In genomic region chr16:74723217-74723616, GRCm38 (mm10) we compare ENCODE assay signal across 16 mouse cellular contexts.
"Had no signal": no experiment of that assay in that cellular context is flagged by ENCODE, and none has a peak within 500 bp of the region (broad histone marks: within the 10 kb centered on the region; RNA-seq: fewer than 3 reads in every experiment).

No protein-coding gene starts in this region.

- H3K9ac ChIP-seq: neural tube, embryonic 12.5 days; neural tube, embryonic 13.5 days; stomach, embryonic 15.5 days had no signal

- H3K9me3 ChIP-seq: neural tube, embryonic 12.5 days; neural tube, embryonic 13.5 days; stomach, embryonic 15.5 days had no signal

- DNase-seq: retina, postnatal 1 day; right cerebral cortex, adult 18-20 months; right cerebral cortex, postnatal 14 days; right cerebral cortex, postnatal 25 days; right cerebral cortex, postnatal 4 days; spleen, adult 18-20 months; thymus, adult 18-20 months; thymus, adult 2 months; thymus, postnatal 14 days; thymus, postnatal 25 days; thymus, postnatal 36 days; thymus, postnatal 4 days had no signal

- H3K4me1 ChIP-seq: neural tube, embryonic 12.5 days; neural tube, embryonic 13.5 days; stomach, embryonic 15.5 days had no signal

- H3K4me3 ChIP-seq: neural tube, embryonic 12.5 days; neural tube, embryonic 13.5 days; stomach, embryonic 15.5 days had no signal

- H3K27ac ChIP-seq: neural tube, embryonic 12.5 days; neural tube, embryonic 13.5 days; stomach, embryonic 15.5 days; stomach, postnatal 0 days had no signal

- H3K36me3 ChIP-seq: neural tube, embryonic 12.5 days; neural tube, embryonic 13.5 days; stomach, embryonic 15.5 days had no signal

- H3K4me2 ChIP-seq: neural tube, embryonic 12.5 days; neural tube, embryonic 13.5 days; stomach, embryonic 15.5 days had no signal

- H3K27me3 ChIP-seq: neural tube, embryonic 12.5 days; neural tube, embryonic 13.5 days; stomach, embryonic 15.5 days had no signal
